Mouse (Mus musculus): ENCODE results near the gene Amz2. TPM values are rescaled to one million over a fixed set of nuclear protein-coding genes. Genes with fewer than 3 reads are reported as not detected.
A peak's percentile ranks its signal among the peaks of the same experiment; 100 is the strongest.

The Amz2 gene
- polyA plus RNA-seq, 1 experiment from 2014 or later: 23.6 TPM

- no peak overlapping the region for H3K4me3 ChIP-seq (ENCODE audit: low read depth, low read length)
- H3K4me1 ChIP-seq (ENCODE audit: insufficient read depth, low read depth, low read length): peaks cover under 1% of the 10 kb centered on the region; the same call in 1 of the 2 replicates
- no peaks in the 10 kb centered on the region for H3K9me3 ChIP-seq (ENCODE audit: low read length)
- ATAC-seq: peak; percentile 25
- H3K27ac ChIP-seq (ENCODE audit: low read length): no peak overlapping the region
- H3K27me3 ChIP-seq (replicated peaks; ENCODE audit: insufficient read depth, low read length): no peaks in the 10 kb centered on the region
- 35% methylated on average over 16 of the region's 16 CpGs for WGBS
- TF ChIP-seq CTCF (IDR thresholded peaks at IDR 0.05) (no peak; the same call in 1 of the 2 replicates), EP300 (IDR thresholded peaks at IDR 0.05) (no peak)
- peak; percentile 49 for DNase-seq (ENCODE audit: low spot score)
- H3K36me3 ChIP-seq (ENCODE audit: insufficient read depth, low read length): no peaks in the 10 kb centered on the region
- no peak overlapping the region for H3K9ac ChIP-seq (replicated peaks; ENCODE audit: low read depth)
- 0 out of 2 replicates have a peak overlapping the region, but pooled peaks have one; percentile 4 for H3K4me2 ChIP-seq (replicated peaks; ENCODE audit: low read depth, low read length)
These were observed 5.7 kb upstream of the Amz2 start for GRCm38 (mm10) chr11:109419961-109420566.

- DNase-seq (ENCODE audit: low spot score): no peak
These were observed 5.2 kb upstream of the Amz2 start for GRCm38 (mm10) chr11:109420567-109420962.

GRCm38 (mm10) chr11:109421205-109421604 lies 4.5 kb upstream of the Amz2 start:
- DNase-seq (ENCODE audit: low spot score): no peak
- TF ChIP-seq CTCF (IDR thresholded peaks at IDR 0.05) (no peak), EP300 (IDR thresholded peaks at IDR 0.05) (no peak)

More at GRCm38 (mm10) chr11:109420567-109420962, 5.2 kb upstream of the Amz2 start:
- 64% methylated on average over 14 of the region's 14 CpGs for WGBS
- H3K9ac ChIP-seq (replicated peaks; ENCODE audit: low read depth): no peak overlapping the region
- peaks cover 4% of the 10 kb centered on the region; the same call in 1 of the 2 replicates for H3K4me1 ChIP-seq (ENCODE audit: insufficient read depth, low read depth, low read length)
- no peak overlapping the region for H3K27ac ChIP-seq (ENCODE audit: low read length)
- TF ChIP-seq CTCF (IDR thresholded peaks at IDR 0.05) (no peak), EP300 (IDR thresholded peaks at IDR 0.05) (no peak)
- no peak for ATAC-seq
- no peak overlapping the region for H3K4me2 ChIP-seq (replicated peaks; ENCODE audit: low read depth, low read length)
- H3K4me3 ChIP-seq (ENCODE audit: low read depth, low read length): no peak overlapping the region
- no peaks in the 10 kb centered on the region for H3K36me3 ChIP-seq (ENCODE audit: insufficient read depth, low read length)
- no peaks in the 10 kb centered on the region for H3K9me3 ChIP-seq (ENCODE audit: low read length)
- H3K27me3 ChIP-seq (replicated peaks; ENCODE audit: insufficient read depth, low read length): no peaks in the 10 kb centered on the region

GRCm38 (mm10) chr11:109422263-109422662 lies 3.5 kb upstream of the Amz2 start:
- ATAC-seq: no peak
- no peak overlapping the region for H3K4me2 ChIP-seq (replicated peaks; ENCODE audit: low read depth, low read length)
- H3K27me3 ChIP-seq (replicated peaks; ENCODE audit: insufficient read depth, low read length): no peaks in the 10 kb centered on the region
- no peak overlapping the region for H3K4me3 ChIP-seq (ENCODE audit: low read depth, low read length)
- H3K27ac ChIP-seq (ENCODE audit: low read length): no peak overlapping the region
- whole genome bisulfite sequencing: 95% methylated on average over 4 of the region's 4 CpGs
- H3K36me3 ChIP-seq (ENCODE audit: insufficient read depth, low read length): no peaks in the 10 kb centered on the region
- H3K9me3 ChIP-seq (ENCODE audit: low read length): no peaks in the 10 kb centered on the region
- H3K4me1 ChIP-seq (ENCODE audit: insufficient read depth, low read depth, low read length): 0 out of 2 replicates have a peak, but pooled peaks cover 4% of the 10 kb centered on the region
- TF ChIP-seq EP300 (IDR thresholded peaks at IDR 0.05): no peak
- peak; percentile 40 for TF ChIP-seq CTCF (IDR thresholded peaks at IDR 0.05)
- DNase-seq (ENCODE audit: low spot score): no peak
- no peak overlapping the region for H3K9ac ChIP-seq (replicated peaks; ENCODE audit: low read depth)

More at GRCm38 (mm10) chr11:109421205-109421604, 4.5 kb upstream of the Amz2 start:
- Histone ChIP-seq H3K9ac (replicated peaks; ENCODE audit: low read depth) (no peak overlapping the region), H3K27ac (ENCODE audit: low read length) (no peak overlapping the region), H3K4me2 (replicated peaks; ENCODE audit: low read depth, low read length) (no peak overlapping the region), H3K27me3 (replicated peaks; ENCODE audit: insufficient read depth, low read length) (no peaks in the 10 kb centered on the region), H3K4me3 (ENCODE audit: low read depth, low read length) (no peak overlapping the region), H3K4me1 (ENCODE audit: insufficient read depth, low read depth, low read length) (peaks cover 4% of the 10 kb centered on the region; the same call in 1 of the 2 replicates), H3K36me3 (ENCODE audit: insufficient read depth, low read length) (no peaks in the 10 kb centered on the region), H3K9me3 (ENCODE audit: low read length) (no peaks in the 10 kb centered on the region)
- WGBS: 66% methylated on average over 5 of the region's 5 CpGs
- no peak for ATAC-seq

GRCm38 (mm10) chr11:109423294-109423693 lies 2.5 kb upstream of the Amz2 start:
- no peak overlapping the region for H3K4me3 ChIP-seq (ENCODE audit: low read depth, low read length)
- no peak overlapping the region for H3K4me2 ChIP-seq (replicated peaks; ENCODE audit: low read depth, low read length)
- no peak overlapping the region for H3K9ac ChIP-seq (replicated peaks; ENCODE audit: low read depth)
- TF ChIP-seq EP300 (IDR thresholded peaks at IDR 0.05) (no peak), CTCF (IDR thresholded peaks at IDR 0.05) (no peak)
- 0 out of 2 replicates have a peak, but pooled peaks cover 4% of the 10 kb centered on the region for H3K4me1 ChIP-seq (ENCODE audit: insufficient read depth, low read depth, low read length)
- no peak for ATAC-seq
- H3K27me3 ChIP-seq (replicated peaks; ENCODE audit: insufficient read depth, low read length): no peaks in the 10 kb centered on the region
- no peak overlapping the region for H3K27ac ChIP-seq (ENCODE audit: low read length)
- no peaks in the 10 kb centered on the region for H3K9me3 ChIP-seq (ENCODE audit: low read length)
- WGBS: 35% methylated on average over 1 of the region's 1 CpGs
- DNase-seq (ENCODE audit: low spot score): no peak
- H3K36me3 ChIP-seq (ENCODE audit: insufficient read depth, low read length): no peaks in the 10 kb centered on the region

GRCm38 (mm10) chr11:109426272-109426586 lies 483 bp downstream of the Amz2 start:
- WGBS: 0% methylated on average over 11 of the region's 11 CpGs
- Histone ChIP-seq H3K4me3 (ENCODE audit: low read depth, low read length) (peak overlapping the region; percentile 46), H3K27me3 (replicated peaks; ENCODE audit: insufficient read depth, low read length) (no peaks in the 10 kb centered on the region), H3K4me1 (ENCODE audit: insufficient read depth, low read depth, low read length) (0 out of 2 replicates have a peak, but pooled peaks cover 4% of the 10 kb centered on the region), H3K36me3 (ENCODE audit: insufficient read depth, low read length) (peaks cover 7% of the 10 kb centered on the region; the same call in 1 of the 2 replicates), H3K27ac (ENCODE audit: low read length) (peak overlapping the region; percentile 85), H3K9me3 (ENCODE audit: low read length) (no peaks in the 10 kb centered on the region), H3K9ac (replicated peaks; ENCODE audit: low read depth) (peak overlapping the region; percentile 45), H3K4me2 (replicated peaks; ENCODE audit: low read depth, low read length) (peak overlapping the region; percentile 70)
- TF ChIP-seq CTCF (IDR thresholded peaks at IDR 0.05): no peak
- TF ChIP-seq EP300 (IDR thresholded peaks at IDR 0.05): no peak
- DNase-seq (ENCODE audit: low spot score) (no peak), ATAC-seq (no peak)
